Mouse (Mus musculus): ENCODE results near the gene Atp2a1. TPM values are rescaled to one million over a fixed set of nuclear protein-coding genes. Genes with fewer than 3 reads are reported as not detected.

The Atp2a1 gene
- total and polyA plus RNA-seq, 3 experiments: 0.04 to 0.47 TPM; not detected in 1

DNA sequence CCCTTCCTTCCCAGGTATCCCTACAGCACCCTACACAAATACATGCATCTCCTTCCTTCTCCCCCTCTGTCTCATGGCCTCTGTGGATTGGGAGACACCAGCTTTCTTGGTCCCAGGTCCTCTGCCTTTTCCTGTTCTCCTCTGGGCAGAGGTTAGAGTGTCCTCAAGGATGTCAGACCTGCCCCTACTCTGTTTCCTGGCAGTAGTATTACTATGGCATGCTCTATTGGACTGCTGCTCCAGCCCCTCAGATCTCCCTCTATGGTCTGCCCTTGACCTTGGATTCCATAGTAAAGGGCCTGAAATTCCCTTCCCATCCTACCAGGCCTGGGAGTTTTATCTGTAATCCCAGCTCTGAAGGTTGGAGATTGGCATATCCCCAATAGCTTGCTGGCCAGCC, 32.7 kb downstream of the Atp2a1 start:
- H3K79me2 ChIP-seq (ENCODE audit: control insufficient read depth, insufficient read depth, low read length, poor library complexity): no peaks in the 10 kb centered on the region
- H3K27ac ChIP-seq (ENCODE audit: control insufficient read depth, low read depth, low read length): no peak overlapping the region
- TF ChIP-seq POLR2AphosphoS2 (IDR thresholded peaks at IDR 0.05; ENCODE audit: low read length) (no peak), MAX (IDR thresholded peaks at IDR 0.05; ENCODE audit: low read length) (no peak)
- peaks cover 0 to 6% of the 10 kb centered on the region in 2 experiments; a peak in 2 of 4 replicates for H3K4me1 ChIP-seq (ENCODE audit: control insufficient read depth in 1 of 2, insufficient read depth in 2 of 2, low read length in 2 of 2)
- DNase-seq (ENCODE audit: low read depth, low spot score): no peak
- H3K36me3 ChIP-seq (ENCODE audit: control insufficient read depth in 1 of 2, insufficient read depth in 2 of 2, low read length in 2 of 2): peaks cover 0 to 4% of the 10 kb centered on the region in 2 experiments; a peak in 2 of 4 replicates
- H3K4me3 ChIP-seq (ENCODE audit: control insufficient read depth in 1 of 2, insufficient read depth in 1 of 2, low read depth in 2 of 2, low read length in 2 of 2): no peak overlapping the region
- H3K27me3 ChIP-seq (ENCODE audit: control insufficient read depth in 1 of 2, insufficient read depth in 2 of 2, low read length in 2 of 2): no peaks in the 10 kb centered on the region
- H3K9me3 ChIP-seq (replicated peaks; ENCODE audit: insufficient read depth, low read length): no peaks in the 10 kb centered on the region
- no peak overlapping the region for H3K9ac ChIP-seq (ENCODE audit: control insufficient read depth, low read depth, low read length, poor library complexity, severe bottlenecking)

DNA sequence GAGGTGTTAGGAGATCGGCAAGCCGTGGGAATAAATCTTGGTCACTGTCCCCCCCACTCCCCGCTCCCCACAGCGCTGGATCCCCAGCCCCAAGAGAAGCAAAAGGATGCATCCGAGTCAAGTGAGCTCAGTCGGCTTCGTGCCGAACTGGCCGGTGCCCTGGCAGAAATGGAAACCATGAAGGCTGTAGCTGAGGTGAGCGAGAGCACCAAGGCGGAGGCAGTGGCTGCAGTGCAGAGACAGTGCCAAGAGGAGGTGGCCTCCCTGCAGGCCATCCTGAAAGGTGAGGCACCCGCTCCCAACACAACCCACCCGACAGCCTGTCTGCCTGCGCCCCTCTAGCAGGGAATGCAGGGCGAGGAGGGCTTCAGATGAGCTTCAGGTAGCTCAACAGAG, 33.4 kb downstream of the Atp2a1 start:
- Histone ChIP-seq H3K36me3 (ENCODE audit: control insufficient read depth in 1 of 2, insufficient read depth in 2 of 2, low read length in 2 of 2) (peaks cover 0 to 4% of the 10 kb centered on the region in 2 experiments; a peak in 2 of 4 replicates), H3K9ac (ENCODE audit: control insufficient read depth, low read depth, low read length, poor library complexity, severe bottlenecking) (no peak overlapping the region), H3K79me2 (ENCODE audit: control insufficient read depth, insufficient read depth, low read length, poor library complexity) (no peaks in the 10 kb centered on the region), H3K27me3 (ENCODE audit: control insufficient read depth in 1 of 2, insufficient read depth in 2 of 2, low read length in 2 of 2) (no peaks in the 10 kb centered on the region), H3K4me3 (ENCODE audit: control insufficient read depth in 1 of 2, insufficient read depth in 1 of 2, low read depth in 2 of 2, low read length in 2 of 2) (peak overlapping the region; percentile 29 to 81; a peak in 3 of 4 replicates), H3K27ac (ENCODE audit: control insufficient read depth, low read depth, low read length) (no peak overlapping the region), H3K4me1 (ENCODE audit: control insufficient read depth in 1 of 2, insufficient read depth in 2 of 2, low read length in 2 of 2) (peaks cover 0 to 6% of the 10 kb centered on the region in 2 experiments; a peak in 2 of 4 replicates), H3K9me3 (replicated peaks; ENCODE audit: insufficient read depth, low read length) (no peaks in the 10 kb centered on the region)
- no peak for DNase-seq (ENCODE audit: low read depth, low spot score)
- TF ChIP-seq ZC3H11A (IDR thresholded peaks at IDR 0.05; ENCODE audit: low read depth, low read length): no peak

DNA sequence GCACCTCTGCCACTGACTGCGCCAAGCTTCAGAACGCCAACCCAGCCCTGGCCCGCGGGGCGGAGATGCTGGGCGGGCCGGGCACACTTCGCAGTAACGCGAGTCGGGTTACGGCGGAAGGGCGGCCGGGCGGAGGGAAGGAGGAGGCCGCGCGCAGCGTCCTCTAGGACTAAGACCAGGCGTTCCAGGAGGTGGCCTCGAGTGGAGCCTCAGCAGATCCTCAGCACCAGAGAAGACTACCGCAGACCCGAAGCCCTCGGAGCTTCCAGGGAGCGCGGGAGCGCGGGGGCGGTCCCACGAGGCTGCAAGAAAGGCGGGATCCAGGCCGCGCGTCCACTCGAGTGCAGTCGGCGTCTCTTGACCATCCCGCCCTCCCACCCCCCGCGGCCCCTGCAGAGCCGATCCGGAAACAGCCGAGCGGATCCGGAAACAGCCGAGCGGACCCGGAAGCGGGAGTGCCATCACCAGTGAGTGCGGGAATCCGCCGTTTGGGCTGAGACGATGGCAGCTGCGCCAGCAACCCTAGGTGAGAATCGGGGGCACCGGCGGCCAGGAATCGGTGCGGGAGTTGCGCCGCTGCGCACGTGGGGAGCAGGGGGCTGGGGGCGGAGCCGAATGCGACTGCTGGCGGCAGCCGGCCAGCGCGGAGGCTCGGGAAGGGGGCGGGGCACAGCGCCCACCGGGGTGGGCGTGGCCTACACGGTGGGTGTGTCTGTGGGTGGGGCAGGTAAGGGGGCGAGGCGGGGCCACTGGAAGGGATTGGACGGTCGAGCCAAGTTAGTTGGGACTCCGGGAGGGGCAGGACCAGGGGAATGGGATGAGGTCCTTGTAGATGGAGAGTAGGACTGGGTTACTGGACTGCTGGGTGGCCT, 34.0 kb downstream of the Atp2a1 start, which contains the start of gene Rabep2:
Rabep2 (plus strand) TSS at position 129 of the 872 bp plus-strand sequence.
- H3K79me2 ChIP-seq (ENCODE audit: control insufficient read depth, insufficient read depth, low read length, poor library complexity): no peaks in the 10 kb centered on the region
- peaks cover 0 to 6% of the 10 kb centered on the region in 2 experiments; a peak in 2 of 4 replicates for H3K4me1 ChIP-seq (ENCODE audit: control insufficient read depth in 1 of 2, insufficient read depth in 2 of 2, low read length in 2 of 2)
- H3K36me3 ChIP-seq (ENCODE audit: control insufficient read depth in 1 of 2, insufficient read depth in 2 of 2, low read length in 2 of 2): peaks cover 0 to 4% of the 10 kb centered on the region in 2 experiments; a peak in 2 of 4 replicates
- no peaks in the 10 kb centered on the region for H3K27me3 ChIP-seq (ENCODE audit: control insufficient read depth in 1 of 2, insufficient read depth in 2 of 2, low read length in 2 of 2)
- H3K27ac ChIP-seq (ENCODE audit: control insufficient read depth, low read depth, low read length): peak within 1 kb of the TSS; percentile 70
- peak within 1 kb of the TSS; percentile 94 for H3K9ac ChIP-seq (ENCODE audit: control insufficient read depth, low read depth, low read length, poor library complexity, severe bottlenecking)
- peak within 1 kb of the TSS; percentile 71 to 81 for H3K4me3 ChIP-seq (ENCODE audit: control insufficient read depth in 1 of 2, insufficient read depth in 1 of 2, low read depth in 2 of 2, low read length in 2 of 2)
- no peak for TF ChIP-seq TCF12 (IDR thresholded peaks at IDR 0.05; ENCODE audit: low read depth, low read length)
- TF ChIP-seq KAT2A (conservative IDR thresholded peaks at IDR 0.05; ENCODE audit: low read depth, low read length): peak; percentile 48
- TF ChIP-seq JUND (IDR thresholded peaks at IDR 0.05; ENCODE audit: low read depth, low read length): no peak
- TF ChIP-seq POLR2A (IDR thresholded peaks at IDR 0.05; ENCODE audit: control insufficient read depth in 1 of 2, insufficient read depth in 1 of 2, low read depth in 1 of 2, low read length in 2 of 2, poor library complexity in 1 of 2): peak; percentile 64 to 71; a peak in 2 of 4 replicates
- peak; percentile 63 for TF ChIP-seq NELFE (IDR thresholded peaks at IDR 0.05; ENCODE audit: low read depth, low read length)
- TF ChIP-seq NRF1 (IDR thresholded peaks at IDR 0.05; ENCODE audit: insufficient read depth, low read depth, low read length, poor library complexity, severe bottlenecking): 0 out of 2 replicates have a peak, but pooled peaks have one; percentile 6
- TF ChIP-seq MYB (IDR thresholded peaks at IDR 0.05; ENCODE audit: low read depth, low read length): no peak
- TF ChIP-seq MXI1 (IDR thresholded peaks at IDR 0.05; ENCODE audit: low read depth, low read length): peak; percentile 75
- peak; percentile 75 for TF ChIP-seq HCFC1 (IDR thresholded peaks at IDR 0.05; ENCODE audit: low read depth, low read length)
- TF ChIP-seq SIN3A (IDR thresholded peaks at IDR 0.05; ENCODE audit: low read length): peak; percentile 72
- peak; percentile 96 for TF ChIP-seq ELF1 (IDR thresholded peaks at IDR 0.05; ENCODE audit: low read depth, low read length)
- no peak for TF ChIP-seq TAL1 (IDR thresholded peaks at IDR 0.05; ENCODE audit: low read length)
- TF ChIP-seq MAX (IDR thresholded peaks at IDR 0.05; ENCODE audit: low read length): peak; percentile 33; the same call in 1 of the 2 replicates
- TF ChIP-seq POLR2AphosphoS2 (IDR thresholded peaks at IDR 0.05; ENCODE audit: low read length): no peak
- no peak for TF ChIP-seq GATA1 (IDR thresholded peaks at IDR 0.05; ENCODE audit: low read depth, low read length)
- no peaks in the 10 kb centered on the region for H3K9me3 ChIP-seq (replicated peaks; ENCODE audit: insufficient read depth, low read length)
- peak; percentile 85 for DNase-seq (ENCODE audit: low read depth, low spot score)
